Mouse (Mus musculus) mature B cell (primary cell): ENCODE data around the gene Cbfa2t3.

Experiments
- in situ Hi-C: fragments of 300-500 bp; cut with MboI; formaldehyde crosslinking; loops from 2 replicates; pipeline ENCODE4 v1.14.3; 2019

Gene Cbfa2t3

GRCm38 (mm10) chr8:122717869-122718509 is 19.1 kb upstream of the Cbfa2t3 start:
- in situ Hi-C loops, result no loop called here

GRCm38 (mm10) chr8:122716566-122716965 is 17.7 kb upstream of the Cbfa2t3 start:
- in situ Hi-C loops, result no loop called here

- in situ Hi-C loops, result no loop called here
These were observed 14.2 kb upstream of the Cbfa2t3 start for GRCm38 (mm10) chr8:122713157-122713518.

GRCm38 (mm10) chr8:122712411-122713156 is 13.7 kb upstream of the Cbfa2t3 start:
- in situ Hi-C loops, result no loop called here

GRCm38 (mm10) chr8:122711891-122712365 is 13.0 kb upstream of the Cbfa2t3 start:
- in situ Hi-C loops, result no loop called here

- in situ Hi-C loops, result no loop called here
These were observed 12.6 kb upstream of the Cbfa2t3 start for GRCm38 (mm10) chr8:122711480-122711879.

- in situ Hi-C loops, result no loop called here
These were observed 10.6 kb upstream of the Cbfa2t3 start for GRCm38 (mm10) chr8:122709340-122710111.

- in situ Hi-C loops, result no loop called here
These were observed 8.3 kb upstream of the Cbfa2t3 start for GRCm38 (mm10) chr8:122707184-122707583.

- in situ Hi-C loops, result no loop called here
These were observed 7.1 kb upstream of the Cbfa2t3 start for GRCm38 (mm10) chr8:122705901-122706561.

GRCm38 (mm10) chr8:122704612-122705011 is 5.7 kb upstream of the Cbfa2t3 start:
- in situ Hi-C loops, result no loop called here

- in situ Hi-C loops, result no loop called here
These were observed 4.0 kb upstream of the Cbfa2t3 start for GRCm38 (mm10) chr8:122702957-122703356.

- in situ Hi-C loops, result no loop called here
These were observed 3.5 kb upstream of the Cbfa2t3 start for GRCm38 (mm10) chr8:122702301-122702941.

- in situ Hi-C loops, result no loop called here
These were observed 2.7 kb upstream of the Cbfa2t3 start for GRCm38 (mm10) chr8:122701441-122702185.

- in situ Hi-C loops, result no loop called here
These were observed 1.7 kb upstream of the Cbfa2t3 start for GRCm38 (mm10) chr8:122700628-122701027.

GRCm38 (mm10) chr8:122698254-122698768 is 598 bp downstream of the Cbfa2t3 start:
- in situ Hi-C loops, result no loop called here

- in situ Hi-C loops, result no loop called here
These were observed 1.3 kb downstream of the Cbfa2t3 start for GRCm38 (mm10) chr8:122697586-122697985.

GRCm38 (mm10) chr8:122697181-122697581 is 1.7 kb downstream of the Cbfa2t3 start:
- in situ Hi-C loops, result no loop called here

- in situ Hi-C loops, result no loop called here
These were observed 3.4 kb downstream of the Cbfa2t3 start for GRCm38 (mm10) chr8:122695438-122696042.

- in situ Hi-C loops, result no loop called here
These were observed 6.8 kb downstream of the Cbfa2t3 start for GRCm38 (mm10) chr8:122692152-122692551.

GRCm38 (mm10) chr8:122691018-122691417 is 7.9 kb downstream of the Cbfa2t3 start:
- in situ Hi-C loops, result no loop called here
